Mouse (Mus musculus): ENCODE measurements around the gene Rpl29.

DNA sequence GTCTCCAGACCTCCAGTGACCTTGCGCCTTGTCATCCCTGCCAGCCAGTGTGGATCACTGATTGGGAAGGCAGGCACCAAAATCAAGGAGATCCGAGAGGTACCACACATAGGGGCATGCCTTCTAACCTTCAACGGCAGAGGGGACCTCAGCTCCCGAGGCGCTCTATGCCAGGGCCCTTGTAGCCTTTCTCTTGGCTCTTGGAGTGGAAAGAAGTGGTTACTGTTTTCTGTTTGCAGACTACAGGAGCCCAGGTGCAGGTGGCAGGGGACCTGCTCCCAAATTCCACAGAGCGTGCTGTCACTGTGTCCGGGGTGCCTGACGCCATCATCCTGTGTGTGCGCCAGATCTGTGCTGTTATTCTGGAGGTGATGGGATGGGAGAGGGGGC, 31.8 kb downstream of the Rpl29 start:
- TF ChIP-seq CTCF (IDR thresholded peaks at IDR 0.05; ENCODE audit: borderline replicate concordance, insufficient read depth, low read depth, low read length) (no peak), POLR2A (IDR thresholded peaks at IDR 0.05; ENCODE audit: borderline replicate concordance, insufficient read depth, low read length) (no peak)
